Mouse (Mus musculus) stomach, embryonic 14.5 days (tissue): ENCODE results near the gene Mettl8. TPM values are rescaled to one million over a fixed set of nuclear protein-coding genes. Genes with fewer than 3 reads are reported as not detected.

Source experiments
- ATAC-seq: fragments of 200-750 bp; cut with Nextera tagmentation; 2 replicates; pipeline ENCODE4 v1.8.0; 2017; ENCODE audit warnings: low read depth, moderate TSS enrichment; ENCODE audit not compliant: insufficient number of reproducible peaks, insufficient read depth, low FRiP score
- H3K27ac ChIP-seq: fragments of 300-500 bp; sonication (generic); 2 replicates; pipeline ENCODE4 v1.5.1; 2014; ENCODE audit warnings: mild to moderate bottlenecking, low read length, moderate library complexity, mixed read lengths
- H3K27me3 ChIP-seq: fragments of 300-500 bp; sonication (generic); 2 replicates; pipeline ENCODE4 v1.6.1; 2014; ENCODE audit warnings: low read length, control low read depth, mixed read lengths; ENCODE audit not compliant: control insufficient read depth, insufficient read depth
- H3K36me3 ChIP-seq: fragments of 300-500 bp; sonication (generic); 2 replicates; pipeline ENCODE4 v1.6.1; 2014; ENCODE audit warnings: mild to moderate bottlenecking, control low read depth, low read length, moderate library complexity, mixed read lengths; ENCODE audit not compliant: control insufficient read depth, insufficient read depth
- H3K4me1 ChIP-seq: fragments of 300-500 bp; sonication (generic); 2 replicates; pipeline ENCODE4 v1.6.1; 2014; ENCODE audit warnings: low read length, control low read depth, mixed read lengths; ENCODE audit not compliant: control insufficient read depth, insufficient read depth
- H3K4me2 ChIP-seq: fragments of 300-500 bp; sonication (generic); replicated peaks from 2 replicates; pipeline ENCODE4 v1.6.1; 2014; ENCODE audit warnings: low read depth, low read length, control low read depth
- H3K4me3 ChIP-seq: fragments of 300-500 bp; sonication (generic); 2 replicates; pipeline ENCODE4 v1.5.1; 2014; ENCODE audit warnings: low read depth, low read length, control low read depth
- H3K9ac ChIP-seq: fragments of 300-500 bp; sonication (generic); replicated peaks from 2 replicates; pipeline ENCODE4 v1.6.1; 2014; ENCODE audit warnings: low read depth, mild to moderate bottlenecking, control low read depth, low read length, moderate library complexity, mixed read lengths
- H3K9me3 ChIP-seq: fragments of 300-500 bp; sonication (generic); 2 replicates; pipeline ENCODE4 v1.6.1; 2016; ENCODE audit warnings: low read depth, low read length, control low read depth; ENCODE audit not compliant: control insufficient read depth
- WGBS: fragments of 180-500 bp; shearing (Covaris S2); extraction: QIAGEN DNeasy Blood & Tissue Kit; methylation state at CpG from one replicate; pipeline ENCODE4 v1.1.7; 2014; 5-methylcytosine and 5-hydroxymethylcytosine counted together
- polyA plus RNA-seq: library from polyadenylated mRNA; unstranded; fragments of >200 nt; fragmentation: Nextera tagmentation; extraction: Ambion mirVana; gene quantifications from 2 replicates; pipeline ENCODE4 v1.2.1, GENCODE M21; 2014

Mettl8 gene
- polyA plus RNA-seq, 1 experiment from 2014 or later: 22.3 TPM

GRCm38 (mm10) chr2:71083454-71084193 lies 28.2 kb upstream of the Mettl8 start:
- Histone ChIP-seq H3K4me1 (no peaks in the 10 kb centered on the region), H3K9ac (no peak overlapping the region), H3K27ac (no peak overlapping the region; the same call in 1 of the 2 replicates), H3K36me3 (peaks cover 14% of the 10 kb centered on the region), H3K9me3 (no peaks in the 10 kb centered on the region), H3K27me3 (no peaks in the 10 kb centered on the region), H3K4me2 (no peak overlapping the region), H3K4me3 (no peak overlapping the region)
- 84% methylated on average over 6 of the region's 6 CpGs for whole genome bisulfite sequencing
- ATAC-seq: peak; percentile 88; the same call in 1 of the 2 replicates

GRCm38 (mm10) chr2:71082416-71082815 lies 27.0 kb upstream of the Mettl8 start:
- no peaks in the 10 kb centered on the region for H3K9me3 ChIP-seq
- H3K9ac ChIP-seq: no peak overlapping the region
- no peak overlapping the region for H3K4me3 ChIP-seq
- H3K27ac ChIP-seq: no peak overlapping the region
- H3K4me1 ChIP-seq: no peaks in the 10 kb centered on the region
- WGBS: 89% methylated on average over 7 of the region's 7 CpGs
- H3K36me3 ChIP-seq: peaks cover 6% of the 10 kb centered on the region
- no peak overlapping the region for H3K4me2 ChIP-seq
- no peak for ATAC-seq
- no peaks in the 10 kb centered on the region for H3K27me3 ChIP-seq

- no peak for ATAC-seq
- 69% methylated on average over 3 of the region's 3 CpGs for WGBS
- no peaks in the 10 kb centered on the region for H3K9me3 ChIP-seq
Measured at GRCm38 (mm10) chr2:71073828-71074227, 18.4 kb upstream of the Mettl8 start.

GRCm38 (mm10) chr2:71073330-71073729 lies 17.9 kb upstream of the Mettl8 start:
- no peak for ATAC-seq
- no peaks in the 10 kb centered on the region for H3K36me3 ChIP-seq
- WGBS: 90% methylated on average over 3 of the region's 3 CpGs

More at GRCm38 (mm10) chr2:71073828-71074227, 18.4 kb upstream of the Mettl8 start:
- Histone ChIP-seq H3K4me2 (no peak overlapping the region), H3K27ac (no peak overlapping the region), H3K36me3 (no peaks in the 10 kb centered on the region), H3K27me3 (no peaks in the 10 kb centered on the region), H3K4me1 (no peaks in the 10 kb centered on the region), H3K4me3 (no peak overlapping the region), H3K9ac (no peak overlapping the region)

GRCm38 (mm10) chr2:71071601-71072000 lies 16.2 kb upstream of the Mettl8 start:
- WGBS: 97% methylated on average over 4 of the region's 4 CpGs

More at GRCm38 (mm10) chr2:71073330-71073729, 17.9 kb upstream of the Mettl8 start:
- Histone ChIP-seq H3K9ac (no peak overlapping the region), H3K4me2 (no peak overlapping the region), H3K4me1 (no peaks in the 10 kb centered on the region), H3K9me3 (no peaks in the 10 kb centered on the region), H3K27me3 (no peaks in the 10 kb centered on the region), H3K4me3 (no peak overlapping the region), H3K27ac (no peak overlapping the region)

GRCm38 (mm10) chr2:71056115-71056835 lies 892 bp upstream of the Mettl8 start:
- peak overlapping the region; percentile 58 for H3K4me2 ChIP-seq
- peak overlapping the region; percentile 78 for H3K9ac ChIP-seq
- H3K4me1 ChIP-seq: peaks cover 4% of the 10 kb centered on the region; the same call in 1 of the 2 replicates
- H3K27me3 ChIP-seq: no peaks in the 10 kb centered on the region
- 11% methylated on average over 21 of the region's 21 CpGs for WGBS
- H3K27ac ChIP-seq: peak overlapping the region; percentile 93
- H3K9me3 ChIP-seq: no peaks in the 10 kb centered on the region
- peak overlapping the region; percentile 85 for H3K4me3 ChIP-seq
- ATAC-seq: no peak
- peaks cover 13% of the 10 kb centered on the region; the same call in 1 of the 2 replicates for H3K36me3 ChIP-seq

More at GRCm38 (mm10) chr2:71071601-71072000, 16.2 kb upstream of the Mettl8 start:
- H3K36me3 ChIP-seq: no peaks in the 10 kb centered on the region
- H3K4me3 ChIP-seq: no peak overlapping the region
- H3K9me3 ChIP-seq: no peaks in the 10 kb centered on the region
- no peak for ATAC-seq
- H3K4me2 ChIP-seq: no peak overlapping the region
- no peaks in the 10 kb centered on the region for H3K4me1 ChIP-seq
- no peak overlapping the region for H3K9ac ChIP-seq
- no peak overlapping the region for H3K27ac ChIP-seq
- no peaks in the 10 kb centered on the region for H3K27me3 ChIP-seq

GRCm38 (mm10) chr2:71054716-71055115 lies 667 bp downstream of the Mettl8 start:
- 36% methylated on average over 9 of the region's 9 CpGs for WGBS

GRCm38 (mm10) chr2:71050511-71050910 lies 4.9 kb downstream of the Mettl8 start:
- peaks cover 4% of the 10 kb centered on the region; the same call in 1 of the 2 replicates for H3K4me1 ChIP-seq
- H3K4me2 ChIP-seq: no peak overlapping the region
- 88% methylated on average over 7 of the region's 7 CpGs for WGBS
- H3K9ac ChIP-seq: no peak overlapping the region
- H3K4me3 ChIP-seq: no peak overlapping the region
- ATAC-seq: no peak
- H3K27me3 ChIP-seq: no peaks in the 10 kb centered on the region
- H3K36me3 ChIP-seq: no peaks in the 10 kb centered on the region
- no peak overlapping the region for H3K27ac ChIP-seq
- no peaks in the 10 kb centered on the region for H3K9me3 ChIP-seq

More at GRCm38 (mm10) chr2:71054716-71055115, 667 bp downstream of the Mettl8 start:
- peak overlapping the region; percentile 63 for H3K9ac ChIP-seq
- H3K36me3 ChIP-seq: peaks cover 10% of the 10 kb centered on the region; the same call in 1 of the 2 replicates
- peak overlapping the region; percentile 76 for H3K4me2 ChIP-seq
- no peak for ATAC-seq
- peaks cover 4% of the 10 kb centered on the region; the same call in 1 of the 2 replicates for H3K4me1 ChIP-seq
- H3K27me3 ChIP-seq: no peaks in the 10 kb centered on the region
- peak overlapping the region; percentile 85 for H3K4me3 ChIP-seq
- H3K9me3 ChIP-seq: no peaks in the 10 kb centered on the region
- no peak overlapping the region for H3K27ac ChIP-seq
